Mouse (Mus musculus): ENCODE measurements around the gene Jag1. TPM values are rescaled to one million over a fixed set of nuclear protein-coding genes. Genes with fewer than 3 reads are reported as not detected.

Gene Jag1
- total RNA-seq, 2 experiments from 2014 or later = 3.9 to 6.8 TPM

- peak; percentile 70 for DNase-seq (ENCODE audit: low spot score)
These were observed 15.4 kb downstream of the Jag1 start for GRCm38 (mm10) chr2:137101074-137101473.

DNA sequence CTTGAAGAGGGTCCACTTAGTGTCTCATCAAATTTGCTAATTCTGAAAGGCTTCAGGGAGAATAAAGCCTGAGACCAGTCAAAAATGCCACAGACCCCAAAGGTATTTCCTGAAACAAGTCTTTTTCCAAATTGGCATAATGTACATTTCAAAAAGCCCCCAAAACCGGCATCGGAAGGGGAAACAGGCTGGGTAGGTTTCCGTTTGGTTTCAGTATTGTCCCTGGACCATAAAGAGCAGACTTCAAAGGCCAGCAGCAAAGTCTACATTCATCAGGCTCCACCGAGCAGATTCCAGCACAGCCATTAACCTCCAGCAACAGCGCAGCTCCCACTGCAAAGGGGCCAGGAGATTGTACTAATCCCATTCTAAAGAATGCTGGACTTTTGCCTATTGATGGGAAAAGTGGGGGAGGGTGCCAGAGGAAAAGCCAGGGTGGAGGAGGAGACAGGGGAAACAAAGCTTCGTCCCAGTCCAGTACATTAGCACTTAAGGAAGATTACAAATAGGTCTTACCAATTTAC, 17.2 kb downstream of the Jag1 start:
- no peak for DNase-seq (ENCODE audit: low spot score)

- no peak for DNase-seq (ENCODE audit: low spot score)
These were observed 18.0 kb downstream of the Jag1 start for GRCm38 (mm10) chr2:137098269-137099035.

GRCm38 (mm10) chr2:137096981-137097460, 19.4 kb downstream of the Jag1 start:
- DNase-seq (ENCODE audit: low spot score) = no peak

DNA sequence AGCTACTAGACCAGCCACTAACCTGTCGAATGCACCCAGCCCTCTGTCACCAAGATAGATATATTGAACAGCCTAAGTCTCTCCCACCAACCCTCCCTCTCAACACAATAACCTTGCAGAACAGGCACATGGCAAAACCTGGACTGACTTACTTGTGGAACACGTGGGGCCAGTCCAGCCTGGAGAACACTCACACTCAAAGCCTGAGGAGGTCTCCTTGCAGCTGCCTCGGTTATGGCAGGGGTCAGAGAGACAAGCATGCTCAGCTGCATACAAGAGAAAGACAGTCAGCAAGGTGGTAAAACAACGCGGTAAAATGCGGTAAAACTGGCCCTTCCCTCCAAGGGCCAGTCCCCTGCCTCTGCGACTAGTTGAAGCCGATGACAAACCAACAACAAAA, 22.1 kb downstream of the Jag1 start:
- no peak for DNase-seq (ENCODE audit: low spot score)

- DNase-seq (ENCODE audit: low spot score) = no peak
These were observed 23.2 kb downstream of the Jag1 start for GRCm38 (mm10) chr2:137093298-137093630.

DNA sequence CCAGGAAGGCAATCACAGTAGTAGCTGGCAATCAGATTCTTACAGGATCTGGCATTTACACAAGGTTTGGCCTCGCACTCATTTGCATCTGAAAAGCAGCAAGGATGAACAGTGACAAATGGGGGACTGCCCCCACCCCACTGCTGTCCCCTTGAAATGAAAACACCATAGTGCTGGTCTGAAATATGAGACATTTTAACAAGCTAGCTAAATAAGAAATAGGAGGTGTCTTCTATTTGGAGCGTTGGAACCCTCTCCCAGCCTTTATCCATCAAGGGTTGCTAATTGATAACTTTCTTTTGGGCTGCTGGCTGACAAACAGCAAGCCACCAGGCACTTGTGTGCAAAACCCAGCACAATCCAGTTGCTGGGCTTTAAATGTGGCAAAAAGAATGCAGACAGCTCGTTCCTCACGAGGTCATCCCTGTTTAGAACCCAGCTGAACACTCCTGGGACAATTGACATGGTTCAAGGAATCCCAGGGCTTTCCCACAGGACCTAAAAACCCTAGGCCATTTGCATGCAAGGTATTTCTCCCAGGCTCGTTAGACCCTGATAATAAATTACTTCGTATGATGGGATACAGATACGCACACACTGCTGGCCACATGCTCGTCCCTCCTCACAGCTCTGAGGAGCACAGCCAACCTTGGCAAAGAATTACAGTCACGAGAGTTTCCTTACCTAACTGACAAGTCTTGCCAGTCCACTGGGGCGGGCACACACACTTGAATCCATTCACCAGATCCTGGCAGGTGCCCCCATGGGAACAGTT, 23.7 kb downstream of the Jag1 start:
- DNase-seq (ENCODE audit: low spot score) = no peak

- DNase-seq (ENCODE audit: low spot score) = no peak
These were observed 24.5 kb downstream of the Jag1 start for GRCm38 (mm10) chr2:137091766-137092522.

DNA sequence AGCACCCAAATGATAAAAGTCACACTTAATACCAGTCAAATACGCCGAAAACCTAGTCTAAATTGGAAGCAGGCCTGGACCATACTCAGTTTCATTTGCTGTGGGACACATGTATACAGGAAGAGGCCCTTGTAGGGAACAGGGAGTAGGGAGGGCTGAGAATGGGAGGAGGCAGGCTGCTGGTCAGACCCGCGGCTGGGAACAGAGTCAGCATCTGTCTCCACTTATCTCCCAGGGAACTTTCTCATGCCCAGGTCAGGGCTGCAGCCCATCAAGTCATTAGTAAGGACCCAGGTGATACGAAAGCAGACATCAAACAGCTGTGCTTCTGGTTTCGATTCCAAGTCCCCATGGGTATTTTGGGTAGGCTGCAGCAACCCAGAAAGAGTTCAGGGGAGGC, 28.7 kb downstream of the Jag1 start:
- no peak for DNase-seq (ENCODE audit: low spot score)

DNA sequence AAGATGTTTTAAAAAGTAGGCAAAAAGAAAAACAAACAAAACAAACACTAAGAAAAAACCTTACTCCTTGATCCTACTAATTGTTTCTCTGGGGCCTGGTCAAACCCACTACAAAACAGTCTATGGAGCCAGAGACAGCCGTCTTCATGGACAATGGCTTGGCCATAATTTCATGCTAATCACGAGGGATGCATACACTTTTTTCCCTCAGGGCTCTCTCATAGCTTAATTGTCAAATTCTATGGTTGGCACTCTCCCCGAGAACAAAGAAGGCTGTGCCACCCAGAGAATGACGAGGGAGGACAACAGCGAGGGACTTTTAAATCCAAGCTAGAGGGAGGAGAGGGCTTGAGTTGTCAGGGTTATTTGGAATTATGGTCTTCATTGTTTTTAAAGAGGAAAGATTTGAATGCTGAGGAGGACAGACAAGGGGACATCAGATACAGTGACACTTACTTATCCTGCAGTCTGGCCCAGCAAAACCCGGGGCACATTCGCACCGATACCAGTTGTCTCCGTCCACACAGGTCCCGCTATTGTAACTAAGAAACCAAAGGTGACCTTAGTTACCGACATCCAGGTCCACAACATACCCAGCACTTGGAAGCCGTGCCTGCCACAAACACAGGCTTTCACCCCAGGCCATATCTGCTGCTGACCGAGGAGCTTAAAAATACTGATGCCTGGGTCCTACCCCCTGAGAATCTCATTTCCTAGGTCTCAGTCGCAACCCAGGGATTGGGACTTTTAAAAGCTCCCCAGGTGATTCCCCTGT, 29.6 kb downstream of the Jag1 start:
- DNase-seq (ENCODE audit: low spot score) = no peak

- DNase-seq (ENCODE audit: low spot score) = peak; percentile 47
These were observed 31.2 kb downstream of the Jag1 start for GRCm38 (mm10) chr2:137085257-137085656.

DNA sequence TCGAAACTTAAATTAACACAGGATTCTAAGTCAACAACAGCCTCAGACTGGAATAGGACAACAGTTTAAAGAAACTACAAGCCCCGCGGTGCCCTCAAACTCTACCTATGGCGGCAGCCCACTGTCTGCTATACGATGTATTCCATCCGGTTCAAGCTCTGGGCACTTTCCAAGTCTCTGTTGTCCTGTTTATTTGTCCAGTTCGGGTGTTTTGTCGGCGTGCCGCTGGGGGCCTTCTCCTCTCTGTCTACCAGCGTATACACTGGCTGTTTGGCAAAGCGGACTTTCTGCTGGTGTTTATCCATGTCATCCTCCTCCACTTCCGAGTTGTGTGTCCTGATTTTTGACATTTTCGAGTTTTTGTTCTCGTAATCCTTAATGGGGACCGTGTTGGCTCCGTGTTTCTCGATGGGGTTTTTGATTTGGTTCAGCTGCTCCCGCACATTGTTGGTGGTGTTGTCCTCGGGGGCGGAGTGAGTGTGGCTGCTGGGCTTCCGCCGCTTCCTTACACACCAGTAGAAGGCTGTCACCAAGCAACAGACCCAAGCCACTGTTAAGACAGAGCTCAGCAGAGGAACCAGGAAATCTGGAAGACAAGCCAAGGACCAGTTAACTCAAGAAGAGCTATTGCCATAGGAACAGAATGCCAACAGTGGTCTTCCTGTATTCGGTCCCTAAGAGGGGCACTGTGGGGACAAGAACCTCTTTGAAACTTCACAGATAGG, 33.4 kb downstream of the Jag1 start:
- DNase-seq (ENCODE audit: low spot score) = no peak

DNA sequence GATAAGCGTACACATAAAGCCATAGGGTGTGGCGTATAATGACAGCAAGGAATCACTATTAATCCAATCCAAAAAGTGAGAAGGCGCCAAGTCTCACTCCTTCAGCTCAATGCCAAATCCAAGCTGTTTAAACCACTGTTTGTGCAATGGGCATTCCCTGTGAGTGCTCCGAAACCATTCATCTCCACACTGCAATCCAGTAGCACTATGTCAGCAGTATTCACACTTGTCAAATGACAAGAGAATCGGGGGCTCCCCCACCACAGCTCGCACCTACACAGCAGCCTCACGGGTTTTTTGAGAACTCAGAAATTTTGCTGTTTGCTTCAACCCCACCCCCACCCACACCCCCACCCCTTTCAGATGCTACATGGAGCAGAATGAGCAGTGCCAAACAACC, 35.4 kb downstream of the Jag1 start:
- no peak for DNase-seq (ENCODE audit: low spot score)

DNA sequence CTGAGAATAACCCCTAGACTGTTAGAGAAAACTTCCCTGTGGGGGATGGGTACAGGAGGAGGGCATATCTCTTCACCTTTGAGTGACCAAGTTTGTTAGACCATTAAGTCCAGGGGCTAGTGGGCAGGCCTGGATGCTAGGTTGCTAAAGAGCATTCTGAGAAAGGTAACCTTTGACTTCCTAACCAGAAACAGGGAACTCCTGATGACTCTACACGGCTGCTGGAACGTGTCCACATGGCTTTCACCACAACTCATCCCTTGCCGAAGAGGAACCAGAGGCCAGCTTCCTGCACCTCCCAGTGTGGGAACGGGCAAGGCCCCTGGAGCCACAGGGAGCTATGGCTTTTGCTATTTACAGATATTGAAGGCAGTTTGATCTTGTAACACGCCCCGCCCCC, 36.0 kb downstream of the Jag1 start:
- DNase-seq (ENCODE audit: low spot score) = peak; percentile 32

GRCm38 (mm10) chr2:137079721-137080320, 36.6 kb downstream of the Jag1 start:
- no peak for DNase-seq (ENCODE audit: low spot score)

GRCm38 (mm10) chr2:137078771-137079170, 37.7 kb downstream of the Jag1 start:
- DNase-seq (ENCODE audit: low spot score) = no peak

DNA sequence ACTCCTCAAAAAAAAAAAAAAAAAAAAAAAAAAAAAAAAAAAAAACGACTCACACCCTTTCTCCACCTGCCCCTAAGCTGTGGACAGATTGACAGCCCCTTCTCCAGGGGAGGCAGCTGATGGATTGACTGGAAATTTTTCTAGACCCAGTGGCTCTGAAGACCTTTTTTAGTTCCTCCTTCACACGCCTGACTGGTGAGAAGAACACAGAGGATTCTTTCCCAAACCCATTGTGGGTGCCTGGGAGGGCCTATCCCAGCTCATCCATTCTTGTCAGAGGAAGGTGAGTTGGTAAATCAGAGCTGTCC, 42.2 kb downstream of the Jag1 start:
- DNase-seq (ENCODE audit: low spot score) = no peak

GRCm38 (mm10) chr2:137073473-137074312, 42.8 kb downstream of the Jag1 start:
- no peak for DNase-seq (ENCODE audit: low spot score)

DNA sequence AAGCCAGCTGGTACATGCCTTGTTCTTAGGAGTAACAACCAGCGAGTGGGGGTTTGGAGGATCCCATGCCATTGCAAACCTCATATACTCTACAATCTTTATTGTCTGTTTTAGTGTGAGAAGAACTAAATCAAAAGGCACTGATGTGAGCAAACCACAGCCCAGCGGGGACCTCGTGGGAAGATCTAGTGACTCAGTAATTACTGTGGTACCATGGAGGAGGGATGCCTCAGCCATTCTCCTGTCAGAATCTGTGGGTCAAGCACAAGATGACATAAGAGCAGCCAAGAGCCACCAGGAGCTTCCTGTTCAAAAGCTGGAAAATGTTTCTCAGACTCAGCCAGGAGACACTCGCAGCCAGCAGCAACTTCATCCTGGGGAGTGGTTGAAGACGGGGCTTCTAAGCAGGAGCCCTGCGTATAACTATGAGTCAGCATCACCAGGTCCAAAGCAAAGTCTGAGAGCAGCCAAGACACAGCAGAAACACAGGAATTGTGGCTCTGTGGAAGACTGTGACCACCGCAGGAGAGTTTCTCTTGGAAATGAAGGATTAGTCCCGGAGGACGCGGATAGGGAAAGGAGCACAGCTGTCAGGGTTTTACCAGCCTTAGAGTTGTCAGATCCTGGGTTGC, 48.8 kb downstream of the Jag1 start:
- peak; percentile 48 for DNase-seq (ENCODE audit: low spot score)
